Mouse (Mus musculus): Measurements from ENCODE around the gene Hrct1. TPM values are rescaled to one million over a fixed set of nuclear protein-coding genes. Genes with fewer than 3 reads are reported as not detected.

Gene Hrct1
- polyA plus RNA-seq, 1 experiment from 2014 or later = 1.7 TPM

- no peak overlapping the region for H3K27ac ChIP-seq
- no peak overlapping the region for H3K4me2 ChIP-seq
- no peak for ATAC-seq (ENCODE audit: insufficient number of reproducible peaks, low FRiP score, low TSS enrichment, low read depth)
- H3K27me3 ChIP-seq = 0 out of 2 replicates have a peak, but pooled peaks cover 5% of the 10 kb centered on the region
- H3K9me3 ChIP-seq = no peaks in the 10 kb centered on the region
- 62% methylated on average over 13 of the region's 13 CpGs for WGBS
- 0 out of 2 replicates have a peak, but pooled peaks cover 4% of the 10 kb centered on the region for H3K4me1 ChIP-seq
- H3K4me3 ChIP-seq = no peak overlapping the region
- H3K36me3 ChIP-seq = no peaks in the 10 kb centered on the region
- no peak overlapping the region for H3K9ac ChIP-seq
Observed at GRCm38 (mm10) chr4:43705991-43706390, 21.0 kb upstream of the Hrct1 start.

DNA sequence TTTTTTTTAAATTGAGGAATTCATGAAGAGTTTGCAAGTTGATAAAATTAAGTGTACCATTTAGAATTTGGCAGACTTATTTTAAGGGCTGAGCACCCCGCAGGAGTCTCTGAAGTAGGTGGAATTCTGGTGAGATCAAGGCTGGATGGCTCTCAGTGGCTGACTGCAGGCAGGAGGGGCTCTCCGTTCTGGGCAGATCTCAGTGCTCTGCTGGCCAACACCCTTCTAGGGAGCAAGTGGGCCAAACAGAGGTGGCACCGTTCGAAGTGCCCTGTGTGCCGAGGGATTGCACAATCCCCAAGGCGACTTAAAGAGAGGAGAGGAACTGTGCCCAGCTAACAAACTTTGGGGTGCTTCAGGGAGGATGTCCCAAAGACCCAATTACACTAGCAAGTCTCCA is 17.1 kb upstream of the Hrct1 start, which contains the start of gene Olfr71:
TSS of gene Olfr71 (minus strand) at position 387 of the 400 bp plus-strand sequence.
- H3K9me3 ChIP-seq = no peaks in the 10 kb centered on the region
- H3K9ac ChIP-seq = no peak within 1 kb of the TSS
- H3K36me3 ChIP-seq = no peaks in the 10 kb centered on the region
- ATAC-seq (ENCODE audit: insufficient number of reproducible peaks, low FRiP score, low TSS enrichment, low read depth) = no peak
- H3K4me2 ChIP-seq = no peak within 1 kb of the TSS
- 58% methylated on average over 6 of the region's 6 CpGs for WGBS
- H3K4me1 ChIP-seq = peaks cover 11% of the 10 kb centered on the region
- H3K27me3 ChIP-seq = 0 out of 2 replicates have a peak, but pooled peaks cover 5% of the 10 kb centered on the region
- H3K27ac ChIP-seq = no peak within 1 kb of the TSS
- H3K4me3 ChIP-seq = no peak within 1 kb of the TSS

DNA sequence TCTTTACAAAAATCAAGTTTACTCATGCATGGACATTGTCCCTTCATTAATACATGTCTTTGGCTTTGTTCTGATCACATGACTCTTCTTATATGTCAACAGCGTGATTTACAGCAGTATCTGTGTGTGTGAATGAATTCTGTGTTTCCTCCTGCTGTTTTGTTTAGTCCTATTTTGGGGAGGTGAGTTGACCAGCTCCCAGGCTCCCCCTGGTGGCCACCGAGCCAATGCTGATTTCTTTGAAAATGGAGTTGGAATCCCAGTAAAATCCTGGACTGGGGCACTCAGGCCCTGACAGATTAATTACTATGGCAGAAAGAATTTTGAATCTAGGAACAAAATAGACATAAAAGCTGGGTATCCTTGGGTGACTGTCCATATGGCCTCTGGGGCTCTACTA is 15.2 kb upstream of the Hrct1 start:
- no peak for ATAC-seq (ENCODE audit: insufficient number of reproducible peaks, low FRiP score, low TSS enrichment, low read depth)

DNA sequence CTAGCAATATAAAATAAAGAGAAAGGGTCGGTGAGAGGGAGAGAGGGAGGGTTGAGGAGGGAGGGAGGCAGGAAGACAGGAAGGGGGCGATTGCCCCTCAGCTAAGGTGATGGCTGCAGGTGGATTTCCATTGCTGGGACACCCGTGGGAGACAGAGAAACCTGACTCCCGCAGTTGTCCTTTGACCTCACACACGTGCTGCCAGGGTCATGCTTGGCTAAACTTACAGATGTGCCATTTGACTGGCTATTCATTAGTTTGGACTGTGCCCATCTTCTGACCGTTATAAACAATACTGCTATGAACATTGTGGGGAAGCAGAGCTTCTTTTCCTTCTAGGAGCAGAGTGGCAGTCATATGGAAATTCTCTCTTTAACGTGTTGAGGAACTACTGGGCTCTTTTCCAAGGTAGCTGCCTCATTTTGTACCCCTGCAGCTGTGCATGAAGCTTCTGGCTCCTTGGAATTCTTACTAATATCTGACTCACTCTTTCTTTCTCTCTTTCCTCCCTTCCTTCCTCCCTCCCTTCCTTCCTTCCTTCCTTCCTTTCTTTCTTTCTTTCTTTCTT is 13.3 kb upstream of the Hrct1 start:
- H3K4me2 ChIP-seq = no peak overlapping the region
- peak overlapping the region; percentile 57 for H3K27ac ChIP-seq
- ATAC-seq (ENCODE audit: insufficient number of reproducible peaks, low FRiP score, low TSS enrichment, low read depth) = no peak
- H3K36me3 ChIP-seq = no peaks in the 10 kb centered on the region
- no peaks in the 10 kb centered on the region for H3K9me3 ChIP-seq
- 32% methylated on average over 7 of the region's 7 CpGs for WGBS
- no peaks in the 10 kb centered on the region for H3K27me3 ChIP-seq
- peaks cover 7% of the 10 kb centered on the region for H3K4me1 ChIP-seq
- H3K9ac ChIP-seq = no peak overlapping the region
- H3K4me3 ChIP-seq = no peak overlapping the region

More for the DNA sequence above, 15.2 kb upstream of the Hrct1 start:
- H3K9me3 ChIP-seq = no peaks in the 10 kb centered on the region
- H3K4me2 ChIP-seq = no peak overlapping the region
- WGBS = 2% methylated on average over 2 of the region's 2 CpGs
- no peaks in the 10 kb centered on the region for H3K36me3 ChIP-seq
- H3K4me3 ChIP-seq = no peak overlapping the region
- peaks cover 7% of the 10 kb centered on the region for H3K4me1 ChIP-seq
- no peak overlapping the region for H3K9ac ChIP-seq
- 0 out of 2 replicates have a peak, but pooled peaks cover 5% of the 10 kb centered on the region for H3K27me3 ChIP-seq
- no peak overlapping the region for H3K27ac ChIP-seq

- WGBS = 44% methylated on average over 12 of the region's 16 CpGs
- H3K4me3 ChIP-seq = no peak overlapping the region
- H3K4me1 ChIP-seq = no peaks in the 10 kb centered on the region
- no peak overlapping the region for H3K4me2 ChIP-seq
- H3K27ac ChIP-seq = no peak overlapping the region
- no peak overlapping the region for H3K9ac ChIP-seq
- no peaks in the 10 kb centered on the region for H3K9me3 ChIP-seq
- H3K36me3 ChIP-seq = no peaks in the 10 kb centered on the region
- no peak for ATAC-seq (ENCODE audit: insufficient number of reproducible peaks, low FRiP score, low TSS enrichment, low read depth)
- no peaks in the 10 kb centered on the region for H3K27me3 ChIP-seq
Observed at GRCm38 (mm10) chr4:43720491-43721228, 6.3 kb upstream of the Hrct1 start.

DNA sequence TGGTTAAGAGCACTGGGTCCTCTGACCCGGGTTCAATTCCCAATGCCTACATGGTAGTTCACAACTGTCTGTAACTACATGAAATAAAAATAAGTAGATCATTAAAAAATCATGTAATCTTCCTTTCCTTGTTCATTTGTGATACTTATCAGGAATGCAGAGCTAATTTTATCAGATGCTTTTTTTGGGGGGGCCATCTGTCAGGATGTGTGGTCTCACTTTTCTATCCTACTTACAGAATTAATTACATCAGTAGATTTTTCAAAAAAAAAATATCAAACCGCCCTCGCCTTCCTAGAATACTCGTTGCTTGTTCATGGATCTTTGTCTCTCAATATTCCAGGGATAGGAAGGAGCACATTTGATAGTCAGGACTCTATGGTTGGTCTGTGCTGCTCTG is 4.8 kb upstream of the Hrct1 start:
- 82% methylated on average over 4 of the region's 4 CpGs for WGBS

GRCm38 (mm10) chr4:43724764-43725163 is 2.2 kb upstream of the Hrct1 start:
- ATAC-seq (ENCODE audit: insufficient number of reproducible peaks, low FRiP score, low TSS enrichment, low read depth) = no peak
- Histone ChIP-seq H3K9ac (no peak overlapping the region), H3K27me3 (no peaks in the 10 kb centered on the region), H3K4me1 (peaks cover 36% of the 10 kb centered on the region), H3K4me3 (no peak overlapping the region), H3K27ac (no peak overlapping the region), H3K36me3 (no peaks in the 10 kb centered on the region), H3K4me2 (no peak overlapping the region), H3K9me3 (no peaks in the 10 kb centered on the region)
- 21% methylated on average over 1 of the region's 1 CpGs for WGBS

More for the DNA sequence above, 4.8 kb upstream of the Hrct1 start:
- no peak for ATAC-seq (ENCODE audit: insufficient number of reproducible peaks, low FRiP score, low TSS enrichment, low read depth)
- no peak overlapping the region for H3K4me2 ChIP-seq
- peaks cover 14% of the 10 kb centered on the region for H3K4me1 ChIP-seq
- H3K27ac ChIP-seq = no peak overlapping the region
- no peak overlapping the region for H3K9ac ChIP-seq
- no peaks in the 10 kb centered on the region for H3K27me3 ChIP-seq
- no peaks in the 10 kb centered on the region for H3K9me3 ChIP-seq
- no peak overlapping the region for H3K4me3 ChIP-seq
- no peaks in the 10 kb centered on the region for H3K36me3 ChIP-seq

- Histone ChIP-seq H3K27me3 (no peaks in the 10 kb centered on the region), H3K27ac (peak overlapping the region; percentile 64), H3K4me1 (peaks cover 51% of the 10 kb centered on the region), H3K36me3 (no peaks in the 10 kb centered on the region), H3K4me2 (no peak overlapping the region), H3K9ac (0 out of 2 replicates have a peak overlapping the region, but pooled peaks have one; percentile 7), H3K9me3 (no peaks in the 10 kb centered on the region), H3K4me3 (no peak overlapping the region)
- no peak for ATAC-seq (ENCODE audit: insufficient number of reproducible peaks, low FRiP score, low TSS enrichment, low read depth)
- 65% methylated on average over 12 of the region's 12 CpGs for WGBS
Observed at GRCm38 (mm10) chr4:43726228-43726993, 577 bp upstream of the Hrct1 start.

DNA sequence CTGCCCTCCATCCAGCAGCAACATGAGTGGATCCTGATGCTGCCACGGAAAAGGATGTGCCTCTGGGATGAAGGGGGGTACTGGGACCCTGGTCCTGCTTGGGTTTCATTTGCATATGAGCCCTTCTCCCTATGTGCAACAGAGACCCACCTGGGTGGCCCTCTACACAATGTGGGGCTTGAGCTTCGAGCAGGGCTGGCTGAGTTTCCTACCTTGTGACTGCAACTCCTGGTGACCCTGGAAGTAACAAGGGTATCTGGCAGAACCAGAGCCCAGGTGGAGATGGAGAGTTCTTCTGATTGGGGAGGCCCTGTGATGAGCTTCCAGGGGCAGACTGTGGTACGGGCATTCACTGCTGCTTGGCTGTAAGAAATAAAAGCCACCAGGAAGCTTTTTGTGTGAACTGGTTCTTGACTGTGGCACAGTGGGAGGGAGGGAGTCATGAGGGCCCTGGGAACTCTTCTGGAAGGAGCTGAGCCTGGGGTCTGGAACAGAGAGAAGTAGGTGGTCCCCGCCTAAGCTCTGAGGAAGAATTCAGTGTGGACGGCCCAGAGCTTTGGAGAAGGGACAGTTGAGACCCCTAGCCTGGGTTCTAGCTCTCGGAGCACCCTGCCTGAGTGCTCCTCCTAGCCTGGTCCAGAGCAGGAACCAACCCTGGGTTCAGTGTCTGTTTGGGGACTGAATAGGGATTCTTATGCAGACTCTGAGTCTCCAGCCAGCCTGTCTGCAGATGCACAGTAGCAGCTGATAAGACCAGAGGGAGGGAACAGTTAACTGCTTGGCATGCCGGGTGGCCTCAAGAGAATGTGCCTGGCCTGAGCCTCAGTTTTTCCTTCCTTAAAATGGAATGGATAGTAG is 959 bp downstream of the Hrct1 start:
- Histone ChIP-seq H3K9ac (no peak overlapping the region), H3K9me3 (no peaks in the 10 kb centered on the region), H3K4me3 (no peak overlapping the region), H3K36me3 (no peaks in the 10 kb centered on the region), H3K27me3 (no peaks in the 10 kb centered on the region), H3K27ac (peak overlapping the region; percentile 64), H3K4me1 (peaks cover 60% of the 10 kb centered on the region), H3K4me2 (no peak overlapping the region)
- 62% methylated on average over 7 of the region's 7 CpGs for WGBS
- no peak for ATAC-seq (ENCODE audit: insufficient number of reproducible peaks, low FRiP score, low TSS enrichment, low read depth)

DNA sequence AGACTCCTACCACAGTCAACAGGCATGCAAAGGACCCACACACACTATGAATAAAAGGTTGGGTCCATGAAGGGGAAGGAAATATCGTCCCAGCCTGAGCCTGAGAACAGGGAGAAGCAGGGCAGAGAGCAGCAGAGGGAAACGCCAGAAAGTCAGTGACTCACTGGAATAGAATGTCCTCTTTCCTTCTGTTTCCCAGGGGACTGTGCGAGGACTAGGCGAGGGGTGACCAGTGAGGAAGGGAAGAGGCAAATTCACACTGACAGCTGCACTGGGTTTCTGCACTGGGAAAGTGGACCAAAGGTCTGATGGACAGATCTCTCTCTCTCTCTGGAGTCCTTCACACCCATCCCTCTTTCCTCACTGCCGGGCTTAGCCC is 1.6 kb downstream of the Hrct1 start:
- ATAC-seq (ENCODE audit: insufficient number of reproducible peaks, low FRiP score, low TSS enrichment, low read depth) = no peak
- Histone ChIP-seq H3K9me3 (no peaks in the 10 kb centered on the region), H3K4me2 (no peak overlapping the region), H3K9ac (no peak overlapping the region), H3K27me3 (no peaks in the 10 kb centered on the region), H3K4me3 (no peak overlapping the region), H3K36me3 (no peaks in the 10 kb centered on the region), H3K4me1 (peaks cover 65% of the 10 kb centered on the region), H3K27ac (peak overlapping the region; percentile 64)
- WGBS = 27% methylated on average over 4 of the region's 5 CpGs

GRCm38 (mm10) chr4:43729126-43729525 is 2.1 kb downstream of the Hrct1 start:
- WGBS = 61% methylated on average over 3 of the region's 3 CpGs
- Histone ChIP-seq H3K4me1 (peaks cover 65% of the 10 kb centered on the region), H3K27ac (peak overlapping the region; percentile 64; the same call in 1 of the 2 replicates), H3K36me3 (no peaks in the 10 kb centered on the region), H3K9ac (no peak overlapping the region), H3K4me3 (no peak overlapping the region), H3K27me3 (no peaks in the 10 kb centered on the region), H3K4me2 (no peak overlapping the region), H3K9me3 (no peaks in the 10 kb centered on the region)
- no peak for ATAC-seq (ENCODE audit: insufficient number of reproducible peaks, low FRiP score, low TSS enrichment, low read depth)

Measured in limb, embryonic 15.5 days (tissue).